Mouse (Mus musculus) cerebellum, adult 18-20 months (tissue): ENCODE measurements around the gene Rasgef1b.

Experiments used
- DNase-seq, 2 experiments: peaks; one replicate each; pipeline ENCODE4 v3.0.0; 2021

The Rasgef1b gene

GRCm38 (mm10) chr5:99526797-99527201 lies 202.1 kb downstream of the Rasgef1b start:
- no peak for DNase-seq

DNA sequence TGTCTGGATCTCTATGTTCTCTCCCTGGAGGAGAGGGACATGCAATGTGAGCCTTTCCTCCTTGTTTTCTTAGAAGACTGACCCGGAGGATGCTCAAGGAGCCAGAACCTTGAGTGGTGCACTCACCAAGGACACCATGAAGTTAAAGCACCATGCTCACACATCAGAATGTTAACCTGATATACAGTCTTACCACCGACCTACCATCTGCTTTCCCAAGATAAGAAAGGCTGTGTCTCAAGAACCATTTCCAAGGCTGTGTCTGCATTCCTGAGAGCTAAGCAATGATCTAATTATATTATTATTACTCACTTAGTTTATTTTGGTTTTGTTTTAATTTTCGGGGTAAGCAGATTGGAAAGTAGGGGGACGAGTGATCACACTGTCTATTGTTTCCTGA lies 203.2 kb downstream of the Rasgef1b start:
- no peak for DNase-seq

GRCm38 (mm10) chr5:99522571-99523269 lies 206.1 kb downstream of the Rasgef1b start:
- DNase-seq: no peak

- DNase-seq: no peak
These were observed 207.5 kb downstream of the Rasgef1b start for GRCm38 (mm10) chr5:99521411-99521810.

- no peak for DNase-seq
These were observed 209.3 kb downstream of the Rasgef1b start for GRCm38 (mm10) chr5:99519556-99519955.

GRCm38 (mm10) chr5:99519023-99519422 lies 209.8 kb downstream of the Rasgef1b start:
- DNase-seq: no peak

DNA sequence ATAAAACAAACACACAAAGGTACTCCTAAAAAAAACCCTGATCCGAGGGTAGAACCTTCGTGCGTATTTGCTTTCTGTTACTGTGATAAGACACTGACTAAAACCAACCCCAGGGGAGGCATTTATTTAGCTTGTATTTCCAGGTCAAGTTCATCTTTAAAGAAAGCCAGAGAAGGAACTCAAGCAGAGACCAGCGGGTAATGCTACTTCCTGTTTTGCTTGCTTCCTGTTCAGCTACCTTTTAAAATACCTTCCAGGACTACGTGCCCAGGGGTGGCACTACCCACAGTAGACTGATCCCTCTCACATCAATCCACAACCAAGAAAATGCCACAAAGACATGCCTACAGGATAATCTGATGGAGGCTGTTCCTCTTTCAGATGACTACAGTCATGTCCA lies 212.7 kb downstream of the Rasgef1b start:
- no peak for DNase-seq

- DNase-seq: no peak
These were observed 213.1 kb downstream of the Rasgef1b start for GRCm38 (mm10) chr5:99515764-99516163.

GRCm38 (mm10) chr5:99513209-99513880 lies 215.5 kb downstream of the Rasgef1b start:
- DNase-seq: no peak

DNA sequence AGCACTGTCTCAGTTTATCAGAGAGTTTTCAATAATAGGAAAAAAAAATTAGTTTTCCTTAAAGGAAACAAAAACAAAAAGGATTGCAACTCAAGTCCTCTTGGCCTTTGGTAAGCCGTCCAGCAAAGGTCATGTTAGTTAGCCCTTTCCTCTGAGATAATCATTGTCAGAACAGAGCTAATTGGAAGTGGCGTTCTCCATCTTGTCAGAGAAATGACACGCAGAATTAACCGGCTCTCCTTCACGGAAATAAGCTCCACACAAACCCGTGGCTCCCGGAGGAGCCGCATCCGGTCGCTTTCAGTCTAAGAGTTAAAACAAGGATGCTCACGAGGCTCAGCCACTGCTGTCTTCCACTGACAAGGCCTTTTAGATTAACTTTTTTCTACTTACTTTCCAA lies 217.8 kb downstream of the Rasgef1b start:
- DNase-seq: no peak

- no peak for DNase-seq
These were observed 222.8 kb downstream of the Rasgef1b start for GRCm38 (mm10) chr5:99506109-99506508.

DNA sequence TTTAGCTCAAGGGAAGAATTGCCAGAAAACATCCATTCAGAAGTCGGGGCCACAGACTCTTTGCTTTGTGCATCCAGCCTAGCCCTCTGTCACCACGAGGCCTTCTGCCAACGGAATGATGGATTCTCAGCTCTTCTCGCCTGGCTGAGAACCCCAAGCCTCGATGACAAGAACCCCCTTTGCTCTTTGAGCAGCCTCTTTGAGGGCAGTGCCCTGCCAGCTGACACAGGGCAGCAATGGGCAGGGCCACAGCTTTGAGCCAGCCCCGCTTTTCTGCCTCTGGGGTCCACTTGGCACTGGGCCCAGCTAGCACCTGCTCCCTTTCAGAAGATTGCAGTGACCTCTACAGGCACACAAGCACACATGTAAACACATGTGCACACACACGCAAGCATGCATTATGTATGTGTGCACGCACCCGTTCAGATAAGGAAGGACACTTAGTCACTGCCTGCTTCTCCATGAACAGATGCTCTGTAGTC lies 224.5 kb downstream of the Rasgef1b start:
- peak; percentile 16 to 20 for DNase-seq

GRCm38 (mm10) chr5:99502681-99503080 lies 226.2 kb downstream of the Rasgef1b start:
- no peak for DNase-seq

GRCm38 (mm10) chr5:99499404-99500089 lies 229.3 kb downstream of the Rasgef1b start:
- no peak for DNase-seq

DNA sequence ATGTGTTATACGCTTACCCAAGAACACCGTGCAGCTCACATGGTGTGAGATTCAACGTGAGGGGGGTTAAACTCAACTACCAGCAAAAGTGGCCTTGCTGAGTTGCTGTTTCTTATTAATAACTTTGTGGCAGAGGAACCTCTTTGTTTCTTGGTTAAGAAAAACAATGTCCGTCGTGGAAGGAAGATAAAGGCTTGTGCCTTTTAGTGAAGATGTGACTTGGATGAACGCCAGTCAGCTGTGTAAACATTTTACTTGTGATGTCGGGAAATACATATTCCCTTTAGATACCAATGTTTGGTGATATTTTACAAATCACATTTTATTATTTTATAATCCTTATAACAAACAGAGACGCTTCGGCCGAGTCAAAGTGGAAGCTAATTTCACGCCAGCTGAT lies 231.0 kb downstream of the Rasgef1b start:
- no peak for DNase-seq

DNA sequence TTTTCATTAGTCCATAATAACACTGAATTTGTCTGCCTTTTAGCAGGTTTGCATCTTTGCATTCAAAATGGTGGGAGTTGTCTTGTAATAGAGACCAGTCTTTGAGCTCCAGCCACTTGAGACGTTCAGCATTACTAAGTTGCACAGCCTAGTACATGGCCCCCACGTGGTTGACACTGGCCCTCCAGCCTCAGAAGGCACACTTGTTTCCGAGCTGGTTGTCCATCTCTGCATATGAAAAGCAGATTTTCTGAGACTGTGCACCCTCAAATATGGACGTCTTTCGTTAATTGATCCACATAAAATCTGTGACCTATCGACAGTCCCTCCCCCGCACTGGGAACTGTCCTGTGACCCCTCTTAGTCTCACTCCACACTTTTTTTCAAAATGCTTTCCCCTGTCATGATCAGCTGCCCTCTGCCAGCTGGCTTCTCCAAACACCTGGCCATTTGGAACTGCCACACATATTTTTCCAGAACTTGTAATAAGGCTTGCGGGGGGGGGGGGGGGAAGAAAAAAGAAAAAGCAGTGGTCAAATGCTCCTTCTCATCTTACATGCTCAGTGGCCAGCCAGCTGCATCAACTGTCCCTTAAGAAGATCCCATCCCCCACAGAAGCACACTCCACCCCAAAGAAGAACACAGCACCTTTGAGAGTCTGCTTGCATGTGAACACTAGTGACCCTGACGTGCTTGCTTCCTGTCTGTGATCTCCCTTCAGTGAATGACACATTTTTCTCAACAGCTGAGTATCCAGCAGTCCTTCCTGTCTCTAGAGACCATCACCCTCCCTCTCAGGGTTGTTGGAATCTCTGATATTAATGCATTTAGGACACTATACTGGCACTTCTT lies 231.7 kb downstream of the Rasgef1b start:
- DNase-seq: no peak

GRCm38 (mm10) chr5:99496157-99496453 lies 232.8 kb downstream of the Rasgef1b start:
- DNase-seq: no peak

DNA sequence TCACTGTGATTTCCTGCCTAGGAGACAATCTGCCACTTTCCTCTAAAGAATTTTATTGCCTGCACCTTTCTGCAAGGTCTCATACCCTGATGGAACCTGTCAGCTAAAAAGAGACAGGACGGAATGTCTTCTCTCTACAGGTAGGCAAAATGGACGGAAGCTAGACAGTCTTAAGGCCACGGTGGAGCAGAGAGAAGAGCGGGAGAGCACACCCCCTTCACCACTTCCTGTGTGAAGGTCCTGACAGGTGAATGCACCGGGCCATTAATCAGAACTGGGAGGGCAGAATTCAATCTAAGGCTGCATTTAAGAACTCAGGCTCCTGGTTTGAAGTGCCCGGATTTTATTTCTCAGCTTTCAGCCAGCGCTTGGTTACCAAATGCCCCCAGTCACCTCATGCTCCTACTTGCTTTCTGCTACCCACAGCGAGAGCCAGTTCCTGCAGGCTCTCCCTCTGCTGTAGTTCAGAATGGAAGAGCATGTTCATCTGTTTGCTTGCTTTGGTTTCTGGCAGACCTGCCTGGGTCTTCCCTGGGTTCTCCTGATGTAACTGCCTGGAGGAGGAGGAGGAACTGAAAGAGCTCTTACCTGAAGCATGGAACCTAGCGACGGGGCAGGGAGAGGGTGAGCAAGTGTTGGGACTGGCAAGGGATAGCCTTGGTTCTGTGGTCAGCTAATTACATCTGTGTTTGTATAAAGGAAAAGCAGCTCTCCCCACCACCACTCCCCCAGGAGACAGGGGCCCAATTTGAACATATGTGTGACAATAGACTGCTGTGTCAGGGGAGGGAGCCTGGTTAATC lies 233.3 kb downstream of the Rasgef1b start:
- DNase-seq: no peak

DNA sequence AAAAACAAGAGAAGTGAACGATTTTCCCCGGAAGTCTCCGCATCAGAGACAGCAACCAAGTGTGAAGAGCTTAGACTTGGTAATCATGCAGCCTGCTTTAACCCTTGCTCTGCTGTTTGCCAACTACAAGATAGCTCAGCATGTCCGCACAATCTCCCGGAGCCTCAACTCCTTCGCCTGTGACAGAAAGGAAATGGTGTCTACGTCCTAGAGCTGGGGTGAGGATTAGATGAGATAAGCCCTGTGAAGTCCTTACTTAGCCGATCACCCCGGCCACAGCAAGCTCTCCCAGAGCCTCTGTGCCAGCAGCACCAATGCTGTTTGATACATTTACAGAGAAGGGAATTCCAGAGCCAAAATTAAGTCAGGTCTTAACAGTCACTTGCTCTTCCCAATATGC lies 235.0 kb downstream of the Rasgef1b start:
- DNase-seq: no peak

GRCm38 (mm10) chr5:99493017-99493416 lies 235.8 kb downstream of the Rasgef1b start:
- DNase-seq: peak in 1 of 2 experiments; percentile 12

- DNase-seq: no peak
These were observed 240.2 kb downstream of the Rasgef1b start for GRCm38 (mm10) chr5:99488479-99489158.
